Mouse (Mus musculus): ENCODE data around the gene Tmub1.

Tmub1 gene

DNA sequence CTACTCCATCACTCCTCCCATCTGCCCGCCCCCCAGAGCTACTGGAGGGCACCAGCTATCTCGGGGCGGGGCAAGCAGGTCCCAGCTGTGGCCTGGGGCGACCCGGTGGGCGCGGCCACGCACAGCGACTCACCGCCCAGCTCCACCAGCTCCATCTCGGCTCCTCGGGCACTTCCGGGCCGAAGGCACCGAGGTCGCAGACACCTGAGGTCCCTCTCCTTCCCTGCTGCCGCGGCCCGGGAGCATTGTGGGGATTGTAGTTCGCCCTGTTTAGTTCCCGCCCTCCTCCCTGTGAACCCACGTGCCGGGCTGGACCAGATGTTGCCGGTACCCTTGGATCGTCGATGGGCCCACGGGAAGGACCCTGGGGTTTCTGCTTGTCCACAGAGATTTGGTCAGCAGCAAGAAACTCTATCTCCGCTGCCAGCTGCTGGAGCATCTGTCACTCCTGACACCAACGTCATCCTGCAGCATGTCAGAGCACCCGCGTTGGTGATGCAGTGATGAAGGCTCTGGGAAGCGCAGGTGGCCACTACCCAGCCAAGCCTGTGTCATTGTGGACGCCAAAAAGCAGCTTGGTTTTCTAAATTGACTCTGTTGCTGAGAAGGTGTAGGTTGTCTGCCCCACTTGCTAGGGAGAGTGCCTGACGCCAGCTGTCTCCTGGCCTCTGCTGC lies at the start of gene Tmub1:
TSS of gene Tmub1 (minus strand) at position 231 of the 675 bp plus-strand sequence.
- peak; percentile 85 to 86 for DNase-seq

DNA sequence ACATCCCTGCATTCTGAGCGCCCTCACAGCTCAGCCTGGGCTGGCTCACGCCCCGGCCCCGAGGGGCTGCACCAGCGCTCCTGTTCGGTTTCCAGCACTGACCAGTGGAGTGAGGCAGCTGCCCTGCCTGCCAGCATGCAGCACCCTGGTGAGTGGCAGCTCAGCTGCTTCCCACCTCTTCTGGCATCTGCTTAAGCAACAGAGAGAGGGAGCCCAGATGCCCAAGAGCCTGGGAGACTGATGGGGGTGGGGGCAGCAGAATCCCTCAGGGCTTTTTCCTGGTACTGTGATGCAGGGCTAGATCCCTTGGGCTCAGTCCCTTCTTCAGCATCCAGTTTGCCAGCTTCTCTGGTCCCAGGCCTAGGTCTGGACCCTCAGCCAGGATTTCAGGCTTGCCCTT lies 49.1 kb upstream of the Tmub1 start:
- DNase-seq: no peak

DNA sequence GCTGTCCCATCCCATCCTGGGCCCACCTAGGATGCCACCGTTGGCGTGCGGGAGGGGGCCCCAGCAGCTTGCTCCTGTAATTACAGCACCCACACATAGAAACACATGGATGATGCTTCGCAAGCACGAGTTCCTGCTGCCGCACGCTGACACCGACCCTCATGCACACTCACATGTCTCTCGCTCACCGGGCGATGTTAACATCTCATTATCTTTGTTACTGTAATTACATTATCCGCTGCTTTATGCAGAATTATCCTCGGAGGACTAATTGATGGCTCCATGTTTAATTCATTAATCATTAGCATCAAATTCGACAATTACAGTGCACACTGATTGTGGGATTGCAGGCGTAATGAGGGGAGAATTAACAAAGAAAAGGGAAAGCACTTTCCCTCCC lies 47.4 kb upstream of the Tmub1 start:
- DNase-seq: no peak

DNA sequence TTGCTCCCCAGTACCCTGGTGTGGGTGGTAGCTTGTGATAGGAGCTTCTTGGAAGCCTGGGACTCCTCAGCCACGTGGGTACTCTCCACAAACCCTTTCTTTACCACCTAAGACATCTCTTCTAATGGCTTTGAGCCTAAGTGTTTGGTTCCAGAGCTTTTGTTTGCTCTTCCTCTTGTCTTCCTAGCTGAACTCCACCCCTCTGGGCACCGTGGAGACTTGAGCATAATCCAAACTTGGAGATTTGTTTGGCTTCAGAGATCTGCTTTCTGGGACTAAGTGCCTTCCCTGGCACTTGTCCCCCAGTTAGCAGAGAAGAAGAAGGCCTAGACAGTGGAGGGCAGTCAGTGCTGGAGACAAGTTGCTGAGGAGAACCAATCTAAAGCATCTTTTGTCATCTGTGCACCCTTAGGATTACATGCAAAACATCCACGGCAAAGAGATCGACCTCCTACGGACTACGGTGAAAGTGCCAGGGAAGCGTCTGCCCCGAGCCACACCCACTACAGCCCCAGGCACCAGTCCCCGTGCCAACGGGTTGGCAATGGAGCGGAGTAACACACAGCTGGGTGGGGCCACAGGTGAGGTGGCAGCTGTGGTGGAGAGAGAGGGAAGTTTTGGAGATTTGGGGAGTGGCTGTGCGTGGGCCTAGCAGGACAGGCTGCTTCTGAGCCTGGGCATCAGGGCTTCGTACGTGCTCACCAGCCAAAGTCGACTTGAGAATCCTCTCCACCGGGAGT lies 45.1 kb upstream of the Tmub1 start:
- DNase-seq: no peak

DNA sequence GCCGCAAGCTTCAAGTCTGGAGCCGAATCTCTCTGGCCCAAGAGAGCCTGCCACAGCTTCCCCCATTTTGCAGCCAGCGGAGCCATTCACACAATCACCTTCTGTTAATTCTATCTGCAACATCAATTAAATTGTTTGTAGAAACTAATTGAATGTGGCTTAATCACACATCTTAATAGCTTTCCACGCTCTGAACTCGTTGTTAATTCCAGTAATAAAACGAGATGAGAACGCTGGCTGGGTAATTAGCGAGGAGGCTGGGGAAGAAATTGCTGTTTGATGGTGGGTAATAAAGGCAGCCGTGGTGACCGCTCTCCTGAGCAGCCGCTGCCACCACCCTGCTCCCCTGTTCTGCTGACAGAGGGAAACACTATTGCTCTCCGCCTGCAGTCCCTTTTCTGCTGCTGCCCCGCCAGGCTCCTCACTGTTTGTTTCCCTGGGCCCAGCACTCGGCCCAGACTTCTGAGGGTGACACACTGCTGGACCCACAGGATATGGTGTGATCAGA lies 42.8 kb upstream of the Tmub1 start:
- no peak for DNase-seq

DNA sequence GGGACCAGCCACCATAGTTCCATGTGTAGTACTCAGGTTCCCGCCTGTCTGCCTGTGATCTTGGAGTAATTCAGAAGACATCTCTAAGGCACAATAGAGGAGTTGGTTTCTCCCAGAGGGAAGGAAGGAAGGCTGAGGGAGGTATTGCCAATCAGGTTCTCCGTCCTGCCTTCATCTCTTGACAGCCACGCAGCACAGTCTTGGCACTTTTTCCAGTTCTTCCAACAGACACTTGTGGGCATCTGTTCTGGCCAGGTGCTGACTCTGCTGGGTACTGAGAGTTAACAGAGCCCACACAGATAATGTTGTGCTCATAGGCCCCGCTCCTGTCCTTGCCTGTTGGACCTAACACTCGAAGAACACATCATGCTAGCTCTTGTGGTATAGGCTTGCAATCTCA lies 39.1 kb upstream of the Tmub1 start:
- no peak for DNase-seq

DNA sequence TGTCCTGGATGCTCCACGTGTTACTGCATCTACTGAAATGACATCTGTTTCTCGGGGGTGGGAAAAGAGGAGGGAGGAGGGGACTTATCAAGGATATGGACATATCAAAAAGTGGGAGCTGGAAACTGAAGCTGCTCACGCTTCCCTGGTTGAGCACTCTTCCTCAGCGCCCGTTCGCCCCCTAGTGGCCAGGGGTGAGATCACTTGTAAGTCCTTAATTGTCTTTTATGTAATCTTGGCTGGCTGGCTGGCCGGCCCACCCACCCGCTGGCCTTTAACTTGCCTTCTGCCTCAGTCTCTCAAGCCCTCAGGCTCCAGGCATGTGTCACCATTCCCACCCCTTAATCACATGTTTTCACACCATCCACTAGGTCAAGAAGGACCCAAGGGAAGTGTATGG lies 38.4 kb upstream of the Tmub1 start:
- DNase-seq: peak; percentile 84 to 85

DNA sequence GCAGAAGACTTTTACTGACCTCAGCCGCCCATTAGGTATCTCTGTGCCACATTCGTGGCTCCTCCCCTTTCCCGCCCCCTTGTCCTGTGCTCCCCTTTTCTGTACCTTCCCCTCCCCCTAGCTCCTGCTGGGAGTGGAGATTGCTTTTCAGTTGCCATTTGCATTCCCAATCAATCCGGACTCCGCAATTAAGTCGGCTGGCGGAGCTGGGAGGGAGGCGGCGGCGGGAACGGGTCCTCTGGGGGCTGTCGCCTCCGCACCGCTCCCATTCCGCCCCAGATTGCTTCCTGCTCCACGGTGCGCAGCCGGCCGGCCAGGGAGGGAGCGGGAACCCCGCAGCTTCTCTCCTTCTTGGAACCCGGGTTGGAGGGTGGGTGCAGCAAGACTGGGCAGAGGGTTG lies 37.3 kb upstream of the Tmub1 start:
- no peak for DNase-seq

DNA sequence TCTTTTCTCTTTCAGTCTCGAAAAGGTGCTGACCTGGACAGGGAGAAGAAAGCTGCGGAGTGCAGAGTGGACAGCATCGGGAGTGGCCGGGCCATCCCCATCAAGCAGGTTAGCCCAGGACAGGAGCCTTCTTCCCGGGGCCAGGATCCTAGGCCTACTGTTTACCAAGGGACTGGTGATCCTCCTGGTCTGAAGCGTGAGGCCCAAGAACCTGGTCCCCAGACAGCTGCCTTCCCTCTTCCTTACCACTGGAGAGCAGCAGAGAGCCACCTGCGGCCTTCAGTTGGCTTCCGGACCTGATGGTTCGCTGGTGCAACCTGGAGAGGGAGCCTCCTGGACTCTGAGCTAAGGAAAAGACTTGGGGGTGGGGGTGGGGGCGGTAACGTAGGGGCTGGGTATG lies 35.7 kb upstream of the Tmub1 start:
- peak; percentile 31 to 38 for DNase-seq

DNA sequence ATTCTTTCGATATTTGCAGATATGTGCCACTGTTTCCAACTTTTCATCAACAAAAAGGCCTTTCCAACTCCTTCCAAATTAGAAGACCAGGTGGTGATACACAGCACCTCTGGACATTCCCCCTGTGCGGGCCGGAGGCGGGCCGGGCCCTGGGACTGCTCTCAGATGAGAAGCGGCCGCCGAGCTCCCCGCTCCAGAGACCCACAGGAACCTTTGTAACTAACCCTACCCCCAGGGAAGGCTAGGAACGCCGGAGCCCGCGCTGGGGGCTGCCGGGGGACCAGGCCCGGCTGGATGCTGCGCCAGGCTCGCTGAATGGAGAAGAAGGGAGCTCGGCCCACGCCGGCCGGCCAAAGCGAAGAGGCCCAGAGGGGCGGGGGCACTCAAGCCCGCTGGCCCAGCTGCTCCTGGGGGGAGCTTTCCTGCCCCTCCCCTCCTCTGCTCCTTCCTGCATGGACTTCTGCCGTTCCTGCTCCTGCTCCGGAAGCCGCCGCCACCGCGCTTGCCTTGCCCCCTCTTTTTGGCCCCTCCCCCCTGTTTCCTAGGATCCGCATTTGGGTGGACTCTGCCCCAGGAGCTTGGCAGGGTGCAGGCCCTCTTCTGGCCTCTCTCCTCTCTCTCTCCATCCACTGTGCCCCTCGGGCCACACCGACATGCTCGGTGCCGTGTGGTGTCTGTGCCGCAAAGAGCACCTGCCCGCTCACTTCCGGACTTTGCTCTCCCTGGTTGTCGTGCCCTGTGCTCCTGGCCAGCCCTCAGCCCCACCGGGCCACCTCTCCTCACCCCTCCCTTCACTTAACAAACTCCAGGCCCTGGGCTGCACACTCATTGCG lies 34.8 kb upstream of the Tmub1 start:
- DNase-seq: no peak

DNA sequence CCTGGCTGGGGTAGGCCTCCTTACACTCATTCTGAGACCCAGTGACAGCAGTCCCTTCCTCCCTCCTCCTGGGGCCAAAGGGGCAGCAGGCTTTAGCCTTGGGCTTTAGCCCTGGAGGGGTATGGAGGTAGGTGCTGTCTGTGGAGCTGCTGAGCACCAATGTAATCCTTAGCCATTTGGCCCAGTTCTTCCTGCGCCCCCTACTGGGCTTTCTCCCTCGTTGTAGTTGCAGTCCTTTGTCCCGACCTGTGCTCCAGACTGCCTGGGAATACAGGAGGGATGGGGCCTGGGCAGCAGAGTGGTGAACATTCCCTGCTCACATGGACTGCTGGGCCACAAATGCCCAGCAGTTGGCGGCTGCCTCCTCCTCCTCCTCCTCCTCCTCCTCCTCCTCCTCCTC lies 34.0 kb upstream of the Tmub1 start:
- DNase-seq: peak; percentile 42 to 45

DNA sequence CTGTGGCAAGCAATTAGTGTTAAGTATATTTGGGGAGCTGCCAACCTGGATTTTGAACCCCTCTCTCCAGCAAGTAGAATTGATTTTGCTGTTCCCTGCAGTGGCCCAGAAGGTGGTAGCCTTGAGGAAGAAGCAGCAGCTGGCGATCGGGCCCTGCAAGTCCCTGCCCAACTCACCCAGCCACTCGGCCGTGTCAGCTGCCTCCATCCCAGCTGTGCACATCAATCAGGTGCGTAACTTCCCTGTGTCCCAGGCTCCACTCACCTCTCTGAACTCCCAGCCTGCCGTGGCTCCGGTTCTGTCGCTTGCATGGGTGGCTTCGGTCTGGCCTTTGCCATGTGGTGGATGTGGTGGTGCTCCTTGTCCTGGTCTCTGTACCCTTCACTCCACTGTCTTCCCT lies 30.3 kb upstream of the Tmub1 start:
- DNase-seq: no peak

DNA sequence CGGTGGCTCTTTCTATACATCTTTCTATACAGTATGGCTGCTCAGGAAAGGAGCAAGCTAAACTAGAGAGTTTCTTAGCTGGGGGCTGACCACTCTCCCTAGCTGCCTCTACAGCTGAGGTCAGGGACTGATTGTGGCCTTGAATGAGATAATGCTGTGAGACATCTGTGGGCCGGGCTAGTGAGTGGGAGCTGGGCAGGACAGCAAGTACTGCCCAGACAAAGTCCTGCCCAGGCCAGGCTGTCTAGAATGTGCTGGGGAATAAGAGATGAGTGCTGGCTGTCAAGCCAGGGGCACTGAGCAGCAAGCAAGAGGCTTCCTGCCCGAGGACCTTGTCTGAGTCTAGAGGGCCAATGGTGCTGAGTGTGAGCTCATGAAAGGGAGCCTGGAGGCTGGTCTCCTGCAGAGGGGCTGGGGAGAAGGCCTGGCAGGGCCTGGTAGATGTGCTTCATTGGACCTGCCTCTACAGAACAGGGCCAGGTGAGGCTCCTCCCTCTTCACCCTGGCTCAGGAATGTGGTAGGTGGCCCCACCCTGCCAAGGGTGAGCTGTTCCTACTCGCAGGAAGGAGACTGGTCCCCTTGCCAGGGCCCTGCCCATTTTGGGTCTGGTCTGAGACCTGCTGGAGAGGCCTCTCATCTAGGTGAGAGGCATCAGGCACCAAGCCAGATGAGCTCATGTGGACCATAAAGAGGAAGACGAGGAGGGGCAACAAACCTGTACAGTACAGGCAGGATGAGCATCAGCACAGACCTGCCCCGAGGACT lies 28.0 kb upstream of the Tmub1 start:
- DNase-seq: no peak

DNA sequence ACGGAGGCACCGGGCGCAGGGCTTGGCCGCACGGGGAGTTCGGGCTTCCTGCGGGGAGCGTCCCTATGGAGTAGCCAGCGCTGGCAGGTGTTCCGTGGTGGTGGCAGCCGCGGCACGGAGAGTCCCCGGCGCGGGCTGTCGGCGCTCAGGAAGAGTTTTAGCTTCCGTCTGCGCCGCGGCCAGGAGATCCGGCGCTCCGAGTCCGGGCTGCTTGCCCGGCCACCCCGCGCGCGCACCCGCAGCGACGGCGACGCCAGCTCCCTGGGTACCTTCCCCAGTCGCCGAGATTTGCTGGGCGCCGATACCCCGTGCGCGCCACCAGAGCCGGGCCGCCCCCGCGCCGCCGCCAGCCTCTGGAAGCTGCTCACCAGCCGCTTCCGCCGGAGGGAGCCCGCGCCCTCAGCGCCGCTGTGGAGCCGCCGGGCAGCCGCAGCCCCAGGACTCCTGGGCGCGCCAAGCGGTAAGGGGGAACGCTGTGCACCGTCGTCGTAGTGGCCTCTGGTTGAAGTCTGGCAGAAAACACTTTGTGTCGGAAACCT lies 27.1 kb upstream of the Tmub1 start:
- DNase-seq: peak; percentile 32 to 37

DNA sequence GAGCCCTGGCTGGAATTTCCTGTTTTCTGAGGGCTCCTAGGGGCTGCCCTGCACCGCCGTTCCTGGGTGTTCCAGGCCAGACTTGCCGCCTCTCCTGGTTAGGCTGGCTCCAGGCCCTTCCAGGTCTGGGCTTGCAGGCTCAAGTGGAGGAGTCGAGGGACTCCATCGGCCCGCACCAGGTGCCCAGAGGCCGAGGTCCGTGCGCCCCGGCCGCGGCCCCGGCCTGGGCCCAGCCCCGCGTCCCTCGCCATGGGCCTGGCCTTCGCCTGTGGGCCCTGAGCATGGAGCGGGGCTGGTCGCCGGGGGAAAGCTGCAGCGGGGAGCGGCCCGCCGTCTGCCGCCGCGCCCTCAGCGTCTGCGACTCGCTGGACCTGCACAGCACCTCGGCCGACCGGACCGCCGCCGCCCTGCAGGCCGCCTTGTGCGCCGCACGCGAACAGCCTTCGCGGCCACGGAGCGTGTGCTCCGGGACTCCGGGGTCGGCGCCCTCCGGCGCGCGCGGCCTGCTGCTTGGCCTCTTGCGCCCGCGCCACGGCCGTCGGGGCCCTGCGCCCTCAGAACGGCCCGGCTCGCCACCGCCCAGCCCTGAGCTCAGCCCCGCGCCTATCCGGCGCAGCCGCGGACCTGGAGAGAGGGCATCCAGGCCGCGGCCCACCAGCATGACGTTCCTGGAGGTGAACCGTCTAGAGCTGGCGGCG lies 26.5 kb upstream of the Tmub1 start:
- no peak for DNase-seq

DNA sequence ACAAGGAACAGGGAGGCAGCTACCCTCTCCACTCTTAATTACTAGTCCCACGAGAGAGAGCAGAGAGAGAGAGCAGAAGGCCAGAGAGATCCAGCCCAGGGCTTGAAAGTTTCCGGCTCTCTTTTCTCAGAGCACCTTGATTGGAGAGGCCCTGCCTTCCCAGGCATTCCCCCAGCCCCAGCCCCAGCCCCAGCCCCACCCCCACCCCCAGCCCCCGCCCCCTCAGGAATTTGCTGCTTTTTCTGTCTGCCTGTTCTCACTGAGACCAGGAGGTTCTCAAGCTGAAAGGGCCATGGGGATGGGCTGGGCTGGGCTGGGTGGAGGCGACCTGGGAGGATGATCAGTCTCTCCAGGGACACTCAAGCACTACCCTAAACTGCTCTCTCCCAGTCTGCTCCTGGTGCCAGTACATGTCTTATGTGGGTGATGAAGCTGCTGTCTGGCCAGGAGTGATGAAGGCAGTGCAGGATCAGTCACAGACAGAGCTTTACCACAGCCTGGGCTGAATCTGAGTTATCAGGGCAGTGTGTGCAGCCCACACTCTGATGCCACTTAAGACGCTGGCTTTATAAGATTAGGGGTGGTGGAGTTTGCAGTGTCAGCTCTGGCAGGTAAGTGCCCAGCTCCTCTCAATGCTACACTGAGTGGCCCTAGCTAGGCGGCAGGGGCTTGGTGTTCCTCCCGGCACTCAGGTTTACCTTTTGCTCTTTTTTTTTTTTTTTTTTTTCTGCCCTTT lies 25.4 kb upstream of the Tmub1 start:
- DNase-seq: no peak

DNA sequence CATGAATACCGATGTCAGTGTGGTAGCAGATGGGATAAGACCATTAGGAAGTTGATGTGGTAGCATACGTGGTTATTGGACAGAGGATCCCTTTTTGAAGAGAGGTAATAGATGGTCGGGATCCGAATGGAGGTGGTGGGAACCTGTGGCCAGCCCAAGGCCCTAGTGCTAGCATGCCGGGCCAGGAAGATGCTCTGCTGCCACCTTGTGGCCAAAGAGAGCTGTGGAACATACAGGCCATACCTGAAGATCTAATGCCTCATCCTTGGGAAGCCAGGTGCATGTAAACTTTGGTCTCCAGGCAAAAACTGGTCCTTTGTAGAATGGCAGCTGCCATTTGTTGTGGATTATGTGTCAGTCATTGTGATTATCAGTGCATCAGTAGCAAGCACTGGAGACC lies 22.9 kb upstream of the Tmub1 start:
- DNase-seq: peak; percentile 82 to 84

DNA sequence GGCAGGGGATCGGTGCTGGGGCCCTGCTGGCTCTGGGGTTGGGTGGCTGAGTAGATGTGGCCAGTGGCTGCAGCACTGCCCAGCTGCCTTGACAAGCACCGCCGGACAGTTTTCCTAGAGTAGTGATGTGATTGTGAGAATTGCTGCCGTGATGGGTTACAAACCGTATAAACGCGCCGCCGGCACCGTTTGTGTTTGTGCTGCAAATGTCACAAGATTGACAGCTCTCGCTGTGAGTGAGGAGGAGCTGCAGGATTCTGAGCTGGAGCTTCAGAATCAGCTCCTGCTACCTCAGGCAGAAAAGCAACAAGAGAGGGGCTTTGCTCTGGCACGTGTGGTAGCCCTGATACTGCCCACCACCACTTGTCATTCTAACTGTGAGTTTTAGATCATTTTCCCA lies 19.1 kb upstream of the Tmub1 start:
- no peak for DNase-seq

DNA sequence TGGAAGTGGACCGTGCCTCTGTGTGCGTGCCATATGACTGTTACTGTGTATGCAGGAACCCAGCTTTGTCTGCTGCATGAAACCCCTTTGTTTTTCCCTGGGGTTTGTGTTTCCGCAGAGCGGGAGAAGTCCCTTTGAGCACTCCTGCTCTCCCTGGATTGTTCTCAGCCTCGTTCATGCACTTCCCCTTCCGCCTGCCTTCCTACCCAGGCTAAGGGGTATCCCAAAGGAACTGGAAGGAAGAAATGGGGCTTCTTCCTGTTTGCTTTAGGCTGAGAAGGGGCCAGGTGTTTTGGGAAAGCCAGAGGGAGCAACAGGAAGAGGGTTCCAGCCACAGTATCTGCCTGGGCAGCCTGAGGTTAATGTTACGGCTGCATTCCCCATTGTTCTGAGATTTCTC lies 8.0 kb upstream of the Tmub1 start:
- DNase-seq: no peak

DNA sequence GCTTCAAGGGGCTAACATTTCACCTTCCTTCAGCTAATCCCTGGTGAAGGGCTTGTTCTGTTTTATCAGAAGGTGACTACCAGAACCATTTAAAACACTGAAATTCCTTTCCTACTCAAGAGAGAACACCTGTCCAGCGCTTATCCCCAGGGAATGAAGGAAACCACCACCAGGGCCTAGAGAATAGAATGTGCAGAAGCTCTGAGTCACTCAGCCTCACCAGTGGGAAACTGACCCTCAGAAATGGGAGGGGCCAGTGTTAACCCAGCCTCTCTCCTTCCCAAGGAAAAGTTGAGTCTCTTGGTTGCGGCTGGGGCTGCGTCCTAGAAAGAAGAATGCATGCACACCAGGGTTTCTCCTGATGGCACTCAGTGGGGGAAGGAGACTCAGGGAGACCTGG lies 7.4 kb upstream of the Tmub1 start:
- DNase-seq: no peak

DNA sequence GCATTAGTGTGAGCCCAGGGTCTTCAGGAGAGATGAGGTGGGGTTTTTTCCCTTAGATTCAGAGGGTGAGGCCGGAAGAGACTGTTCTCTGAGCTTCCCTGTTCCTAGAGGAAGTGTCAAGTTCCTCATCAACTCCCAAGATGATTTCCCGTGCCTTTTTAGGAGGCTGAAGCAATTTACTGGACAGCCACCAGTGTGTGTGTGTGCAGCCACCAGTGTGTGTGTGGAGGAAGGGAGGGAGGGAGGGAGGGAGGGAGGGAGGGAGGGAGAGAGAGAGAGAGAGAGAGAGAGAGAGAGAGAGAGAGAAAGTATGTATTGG lies 6.3 kb upstream of the Tmub1 start:
- no peak for DNase-seq

Measured in B cell, adult 2 months (primary cell).